Mouse (Mus musculus) brain, embryonic 14.5 days (tissue): Measurements from ENCODE around the gene Hebp1. TPM values are rescaled to one million over a fixed set of nuclear protein-coding genes. Genes with fewer than 3 reads are reported as not detected.

ENCODE experiments used
- DNase-seq: peaks from one replicate; pipeline ENCODE4 v3.0.0-alpha.2; 2011; ENCODE audit warnings: low read depth
- CTCF ChIP-seq: fragments of 200-500 bp; IDR thresholded peaks from 2 replicates; pipeline ENCODE4 v1.5.1; 2012; ENCODE audit warnings: inconsistent platforms, mild to moderate bottlenecking, moderate library complexity, borderline replicate concordance; ENCODE audit not compliant: insufficient read depth, insufficient read length; ENCODE audit errors: extremely low read depth
- POLR2A ChIP-seq: fragments of 200-500 bp; IDR thresholded peaks from 2 replicates; pipeline ENCODE4 v1.6.1; 2012; ENCODE audit warnings: mild to moderate bottlenecking, inconsistent platforms, borderline replicate concordance; ENCODE audit not compliant: poor library complexity, insufficient read depth, insufficient read length, severe bottlenecking; ENCODE audit errors: extremely low read depth
- polyA plus RNA-seq: library from polyadenylated mRNA; depleted of rRNA; stranded (reverse); fragments of >200 nt; gene quantifications from 2 replicates; pipeline ENCODE4 v1.2.3, GENCODE M21; 2012; rRNA removed

The Hebp1 gene
- 5.5 and 7.2 TPM in 2 replicates for polyA plus RNA-seq

DNA sequence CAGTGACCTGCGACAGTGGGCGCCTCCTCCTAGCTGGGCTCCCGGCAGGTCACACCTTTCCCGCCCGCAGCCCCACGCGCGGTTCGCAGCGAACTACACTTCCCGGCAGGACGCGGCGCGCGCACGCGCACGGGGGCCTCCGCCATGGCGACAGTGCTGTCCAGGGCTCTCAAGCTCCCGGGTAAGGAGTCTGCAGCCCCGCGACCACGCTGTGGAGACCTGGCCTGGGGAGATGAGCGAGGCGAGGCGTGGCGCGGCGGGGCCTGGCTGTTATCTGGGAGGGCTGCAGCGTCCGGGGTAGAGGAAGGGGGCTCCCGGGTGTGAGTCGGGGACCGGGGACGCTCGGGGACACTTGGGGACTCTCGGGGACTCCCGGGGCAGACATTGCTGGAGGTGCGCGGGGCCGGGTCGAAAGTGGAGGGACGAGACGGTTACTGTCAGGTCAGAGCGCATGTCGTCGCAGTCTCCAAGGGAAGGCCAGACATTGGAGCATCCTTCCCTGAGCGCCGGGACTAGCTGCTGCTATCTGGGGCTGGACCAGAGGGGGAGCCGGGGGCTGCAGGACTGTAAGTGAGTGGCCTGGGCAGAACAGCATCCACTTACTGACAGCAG, at the start of gene Hebp1, which contains the start of gene Fam234b:
Gene Hebp1, minus strand, starts transcription at position 102 of the 612 bp plus-strand sequence.
Gene Fam234b, plus strand, starts transcription at position 57 of the 612 bp plus-strand sequence.
- DNase-seq: peak; percentile 91
- peak; percentile 52; the same call in 1 of the 2 replicates for TF ChIP-seq POLR2A
- TF ChIP-seq CTCF: peak; percentile 35; the same call in 1 of the 2 replicates

DNA sequence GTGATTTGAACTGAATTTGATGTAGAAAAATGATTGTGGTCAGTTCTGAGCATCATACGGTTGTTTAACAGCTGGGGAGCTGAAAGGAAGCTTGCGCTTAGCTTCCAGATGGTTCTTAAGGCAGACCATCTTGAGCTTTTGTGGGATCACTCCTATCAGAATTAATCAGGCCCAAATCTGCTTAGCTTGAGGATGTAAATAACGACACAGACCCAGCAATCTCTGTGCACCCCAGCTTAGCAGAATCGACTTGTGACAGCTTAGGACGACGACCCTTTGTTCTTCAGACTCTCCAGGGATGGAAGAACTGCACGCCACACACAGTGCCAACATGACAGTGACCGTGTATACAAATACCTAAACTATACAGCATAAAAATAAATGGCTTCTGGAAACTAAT, 47.8 kb upstream of the Hebp1 start:
- TF ChIP-seq POLR2A: no peak
- no peak for TF ChIP-seq CTCF
- DNase-seq: peak; percentile 33

DNA sequence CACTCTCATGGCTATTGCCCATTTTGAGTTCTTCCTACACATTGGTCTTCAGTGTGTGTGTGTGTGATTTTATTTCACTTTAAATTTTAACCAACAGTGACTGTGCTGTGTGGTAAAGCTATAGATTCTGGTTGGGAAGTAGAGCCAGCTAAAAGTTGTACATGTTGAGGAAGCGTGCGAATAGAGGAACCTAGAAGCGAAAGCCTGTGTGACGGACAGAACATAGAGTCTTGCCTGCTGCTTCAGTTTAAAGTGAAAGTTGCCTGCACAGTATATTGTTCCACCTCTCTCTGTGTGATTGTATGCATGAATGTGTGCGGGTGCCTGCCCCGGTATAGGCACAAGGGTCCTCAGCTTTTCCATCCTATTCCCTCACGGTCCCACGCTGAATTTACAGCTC, 42.5 kb upstream of the Hebp1 start:
- no peak for TF ChIP-seq CTCF
- TF ChIP-seq POLR2A: no peak
- no peak for DNase-seq

DNA sequence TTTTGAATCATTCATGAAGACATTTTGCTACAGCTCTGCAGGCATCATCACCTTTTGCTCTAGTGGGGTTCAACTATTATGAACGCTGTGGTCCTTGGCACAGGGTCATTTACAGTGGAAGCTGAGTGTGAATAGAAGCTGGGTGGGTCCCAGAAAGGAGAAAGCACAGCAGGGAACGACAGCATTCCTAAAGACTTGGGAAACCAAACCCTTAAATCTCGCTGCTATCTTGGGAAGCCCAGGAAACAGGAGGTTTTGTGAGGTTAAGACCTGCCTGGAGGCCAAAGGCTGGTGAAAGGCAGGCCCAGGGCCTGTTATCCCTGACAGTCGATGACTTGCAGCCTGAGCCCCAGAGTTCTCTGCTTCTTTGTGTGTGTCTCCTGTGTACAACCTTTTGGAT, 40.4 kb upstream of the Hebp1 start:
- no peak for DNase-seq
- TF ChIP-seq CTCF (no peak), POLR2A (no peak)

DNA sequence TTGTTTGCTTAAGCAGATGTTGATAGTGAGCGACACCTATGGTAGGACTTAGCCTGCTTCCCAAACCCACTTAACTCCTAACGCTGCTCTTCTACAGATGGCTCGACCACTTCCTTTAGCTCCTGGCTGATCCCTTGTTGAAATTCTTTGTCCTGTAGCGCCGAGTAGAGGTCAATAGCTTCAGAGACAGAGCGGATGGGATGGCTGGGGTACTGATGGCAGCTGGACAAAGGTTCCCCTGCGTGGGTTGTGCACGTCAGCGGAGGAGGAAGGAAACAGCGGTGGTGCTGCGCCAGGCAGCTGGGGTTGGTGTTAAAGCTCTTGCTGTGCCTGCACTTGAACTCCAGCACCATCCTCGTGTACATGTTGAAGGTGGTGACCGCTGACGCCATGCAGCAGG, 39.5 kb upstream of the Hebp1 start:
- no peak for TF ChIP-seq POLR2A
- no peak for TF ChIP-seq CTCF

DNA sequence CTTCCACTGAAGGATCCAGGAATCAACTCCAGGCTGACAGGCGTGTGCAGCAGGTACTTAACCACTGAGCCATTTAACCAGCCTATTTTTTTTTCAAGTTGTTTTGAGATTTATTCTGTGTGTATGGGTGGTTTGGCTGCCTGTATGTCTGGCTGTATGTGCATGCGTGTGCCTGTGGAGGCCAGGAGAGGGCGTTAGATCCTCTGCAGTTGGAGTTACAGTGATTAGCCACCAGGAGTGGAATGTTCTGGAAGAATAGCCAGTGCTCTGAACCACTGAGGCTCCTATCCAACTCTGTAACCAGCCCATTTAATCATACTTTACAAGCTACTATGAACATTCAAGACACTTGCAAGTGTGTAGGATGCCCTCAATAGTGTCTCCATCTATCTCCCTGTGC, 38.8 kb upstream of the Hebp1 start:
- no peak for DNase-seq

More for the DNA sequence above, 39.5 kb upstream of the Hebp1 start:
- DNase-seq: no peak

DNA sequence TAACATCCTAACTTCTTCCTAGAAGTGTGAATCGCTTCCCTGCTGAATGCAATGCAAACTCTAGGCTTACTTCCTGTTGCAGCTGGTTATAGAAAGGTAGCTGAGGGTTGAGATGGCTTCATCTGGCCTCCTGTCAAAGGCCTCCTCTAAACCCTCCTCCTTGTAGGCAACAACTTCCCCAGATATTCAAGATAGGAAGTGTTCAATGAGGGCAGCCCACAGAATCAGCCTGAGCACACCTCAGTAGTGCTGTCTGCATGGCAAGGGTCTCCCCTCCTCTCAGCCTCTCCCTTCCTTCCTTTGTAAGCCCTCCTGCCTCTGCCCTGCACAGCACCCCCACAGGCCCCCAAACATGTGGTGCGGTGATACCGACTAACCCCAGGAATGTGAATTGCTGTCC, 37.9 kb upstream of the Hebp1 start:
- DNase-seq: no peak
- no peak for TF ChIP-seq POLR2A
- TF ChIP-seq CTCF: no peak

More for the DNA sequence above, 38.8 kb upstream of the Hebp1 start:
- TF ChIP-seq POLR2A (no peak), CTCF (no peak)

DNA sequence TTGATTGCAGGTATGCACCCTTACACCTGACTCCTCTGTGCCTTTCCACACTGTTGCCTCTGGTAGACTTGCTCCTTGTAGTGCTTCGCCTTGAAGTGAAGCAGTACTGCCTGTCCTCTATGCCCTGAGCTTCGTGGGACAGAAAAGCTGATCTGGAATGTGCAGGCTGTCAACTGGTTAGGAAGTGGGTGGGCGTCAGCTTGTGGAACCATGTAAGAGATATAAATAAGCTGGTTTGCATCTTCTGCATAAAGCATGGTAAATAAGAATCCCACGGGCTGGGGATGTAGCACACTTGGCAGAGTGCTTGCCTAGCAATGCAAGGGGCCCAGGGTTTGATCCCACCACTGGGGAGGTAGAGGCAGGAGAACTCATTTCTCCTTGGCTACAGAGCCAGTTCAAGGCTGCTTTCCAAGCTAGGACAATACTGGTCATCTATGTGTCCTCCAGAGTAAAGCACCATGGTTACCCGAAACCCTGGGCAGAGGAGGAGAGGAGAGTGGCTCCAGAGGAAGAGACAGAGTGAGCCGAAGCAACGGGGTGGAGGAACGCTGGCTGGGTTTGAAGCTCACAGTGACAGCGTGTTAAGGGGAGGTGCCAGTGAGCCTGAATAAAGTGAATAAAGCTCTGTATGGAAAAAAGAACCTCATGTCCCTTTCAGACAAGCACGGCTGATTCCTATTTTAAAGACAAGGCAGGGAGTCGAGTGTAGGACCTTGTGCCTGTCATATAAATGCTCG, 34.8 kb upstream of the Hebp1 start:
- DNase-seq: no peak

DNA sequence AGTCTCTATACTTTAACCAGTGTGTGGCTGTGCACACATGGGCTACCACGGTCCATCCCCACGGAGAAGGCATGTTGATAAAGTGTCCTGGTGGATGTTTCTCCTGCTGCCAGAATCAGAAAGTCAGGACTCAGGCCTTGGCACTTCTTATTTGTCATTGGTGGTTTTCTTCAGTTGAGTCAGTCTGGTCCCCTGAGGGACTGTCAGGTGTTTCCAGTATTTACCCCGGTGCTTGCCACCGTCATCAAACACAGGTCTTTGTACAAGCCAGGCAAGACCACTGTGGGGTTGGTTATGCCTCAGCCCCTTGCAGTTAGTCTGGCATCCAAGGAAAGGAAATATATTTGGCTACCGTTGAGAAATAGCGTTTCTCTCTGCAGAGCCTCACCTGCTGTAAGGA, 32.8 kb upstream of the Hebp1 start:
- no peak for DNase-seq

More for the DNA sequence above, 34.8 kb upstream of the Hebp1 start:
- TF ChIP-seq POLR2A: no peak
- no peak for TF ChIP-seq CTCF

DNA sequence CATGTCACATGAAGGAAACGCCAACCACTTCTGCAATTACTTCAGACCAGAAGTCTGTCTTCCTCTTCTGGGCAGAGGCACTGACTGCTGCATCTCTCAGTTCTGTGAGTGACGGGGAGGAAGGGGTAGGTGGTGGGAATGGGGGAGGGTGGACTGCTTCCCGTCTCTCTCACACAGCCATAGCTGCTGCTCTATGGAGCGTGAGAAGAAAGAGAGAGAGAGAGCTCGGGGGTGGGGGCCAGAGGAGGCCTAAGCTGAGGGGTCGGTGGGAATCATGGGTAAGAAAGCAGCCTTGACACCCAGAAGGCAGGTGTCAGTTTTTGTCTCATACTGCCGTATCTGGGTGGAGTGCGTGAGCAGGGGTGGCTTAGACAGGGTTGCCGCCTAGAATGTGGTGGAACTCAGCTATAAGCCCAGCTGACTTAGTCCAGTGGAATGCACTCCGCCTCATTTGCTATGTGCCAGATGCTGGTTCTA, 30.7 kb upstream of the Hebp1 start:
- peak; percentile 40 for DNase-seq

More for the DNA sequence above, 32.8 kb upstream of the Hebp1 start:
- TF ChIP-seq POLR2A (no peak), CTCF (no peak)

DNA sequence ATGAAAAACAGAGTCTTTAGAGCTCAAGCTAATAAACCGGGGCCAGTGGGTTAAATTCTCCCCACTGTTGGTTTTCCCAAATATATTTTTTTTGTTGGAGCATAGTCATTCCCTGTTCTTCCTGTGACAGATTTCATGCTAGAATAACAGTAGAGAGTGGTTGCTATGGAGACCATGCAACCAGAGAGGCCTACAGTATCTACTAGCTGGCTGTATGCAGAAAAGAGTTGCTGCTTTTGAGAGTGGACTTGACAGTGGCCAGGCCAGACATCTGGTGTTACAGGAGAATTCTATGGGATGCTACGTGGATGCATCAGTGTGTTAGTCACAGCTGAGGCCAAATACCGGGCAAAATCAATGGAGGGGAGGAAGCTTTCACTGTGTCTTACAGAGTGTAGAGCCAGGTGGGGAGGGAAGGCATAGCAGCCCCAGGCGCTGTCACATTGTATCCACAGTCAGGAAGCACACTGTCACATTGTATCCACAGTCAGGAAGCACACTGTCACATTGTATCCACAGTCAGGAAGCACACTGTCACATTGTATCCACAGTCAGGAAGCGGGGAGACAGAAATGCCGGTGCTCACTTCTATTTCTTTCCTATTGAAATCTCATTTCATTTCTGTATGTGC, 26.1 kb upstream of the Hebp1 start:
- peak; percentile 82 for DNase-seq
- TF ChIP-seq CTCF (no peak), POLR2A (no peak)

More for the DNA sequence above, 30.7 kb upstream of the Hebp1 start:
- TF ChIP-seq POLR2A: no peak
- no peak for TF ChIP-seq CTCF
